Mouse (Mus musculus) kidney, adult 2 months (tissue): ENCODE data around the gene Olfr725. TPM values are rescaled to one million over a fixed set of nuclear protein-coding genes. Genes with fewer than 3 reads are reported as not detected.

Experiments
- DNase-seq: peaks from one replicate; pipeline ENCODE4 v3.0.0; 2021
- H3K27ac ChIP-seq: fragments of 200-500 bp; 2 replicates; pipeline ENCODE4 v1.5.1; 2012; ENCODE audit warnings: low read depth, low read length, control low read depth, inconsistent platforms; ENCODE audit not compliant: insufficient read depth
- H3K27me3 ChIP-seq: fragments of 200-500 bp; replicated peaks from 2 replicates; pipeline ENCODE4 v1.6.1; 2012; ENCODE audit warnings: mild to moderate bottlenecking, moderate library complexity, low read length, inconsistent platforms; ENCODE audit not compliant: control insufficient read depth, insufficient read depth
- H3K36me3 ChIP-seq: fragments of 200-500 bp; 2 replicates; pipeline ENCODE4 v1.6.1; 2012; ENCODE audit warnings: mild to moderate bottlenecking, moderate library complexity, low read length, inconsistent platforms; ENCODE audit not compliant: control insufficient read depth, insufficient read depth
- H3K4me1 ChIP-seq: fragments of 200-500 bp; 2 replicates; pipeline ENCODE4 v1.6.1; 2011; ENCODE audit warnings: low read length; ENCODE audit not compliant: control insufficient read depth, insufficient read depth
- H3K4me3 ChIP-seq: fragments of 200-500 bp; 2 replicates; pipeline ENCODE4 v1.5.1; 2011; ENCODE audit warnings: mild to moderate bottlenecking, low read depth, low read length, control low read depth; ENCODE audit not compliant: insufficient read depth
- CTCF ChIP-seq: fragments of 200-500 bp; conservative IDR thresholded peaks from 2 replicates; pipeline ENCODE4 v1.5.1; 2011; ENCODE audit warnings: low read depth, mild to moderate bottlenecking, control low read depth, low read length, moderate library complexity, mixed read lengths; ENCODE audit not compliant: insufficient read depth, insufficient read length
- POLR2A ChIP-seq: fragments of 200-500 bp; IDR thresholded peaks from one replicate; pipeline ENCODE4 v1.6.1; 2011; ENCODE audit warnings: low read depth, low read length, control low read depth
- WGBS: fragments of 180-500 bp; shearing (Covaris S2); methylation state at CpG from one replicate; pipeline ENCODE4 v1.1.7; 2018; 5-methylcytosine and 5-hydroxymethylcytosine counted together
- polyA plus RNA-seq: library from polyadenylated mRNA; depleted of rRNA; stranded (reverse); fragments of >200 nt; gene quantifications from 2 replicates; pipeline ENCODE4 v1.2.3, GENCODE M21; 2012; rRNA removed

The Olfr725 gene
- polyA plus RNA-seq = not detected in 2 replicates

- Histone ChIP-seq H3K4me3 (no peak within 1 kb of the TSS), H3K36me3 (no peaks in the 10 kb centered on the region), H3K4me1 (no peaks in the 10 kb centered on the region), H3K27ac (no peak within 1 kb of the TSS), H3K27me3 (no peaks in the 10 kb centered on the region)
- TF ChIP-seq POLR2A (no peak), CTCF (no peak)
- no peak for DNase-seq
Observed at GRCm38 (mm10) chr14:50040275-50040674, at the start of gene Olfr725. Olfr725 (minus strand) TSS chr14:50040375.

GRCm38 (mm10) chr14:50062733-50063104 is 22.5 kb upstream of the Olfr725 start:
- DNase-seq = no peak
- no peak overlapping the region for H3K27ac ChIP-seq
- no peaks in the 10 kb centered on the region for H3K27me3 ChIP-seq
- TF ChIP-seq CTCF (no peak), POLR2A (no peak)
- H3K4me1 ChIP-seq = no peaks in the 10 kb centered on the region
- peak overlapping the region; percentile 91; the same call in 1 of the 2 replicates for H3K4me3 ChIP-seq
- 0% methylated on average over 4 of the region's 4 CpGs for WGBS
- H3K36me3 ChIP-seq = no peaks in the 10 kb centered on the region

DNA sequence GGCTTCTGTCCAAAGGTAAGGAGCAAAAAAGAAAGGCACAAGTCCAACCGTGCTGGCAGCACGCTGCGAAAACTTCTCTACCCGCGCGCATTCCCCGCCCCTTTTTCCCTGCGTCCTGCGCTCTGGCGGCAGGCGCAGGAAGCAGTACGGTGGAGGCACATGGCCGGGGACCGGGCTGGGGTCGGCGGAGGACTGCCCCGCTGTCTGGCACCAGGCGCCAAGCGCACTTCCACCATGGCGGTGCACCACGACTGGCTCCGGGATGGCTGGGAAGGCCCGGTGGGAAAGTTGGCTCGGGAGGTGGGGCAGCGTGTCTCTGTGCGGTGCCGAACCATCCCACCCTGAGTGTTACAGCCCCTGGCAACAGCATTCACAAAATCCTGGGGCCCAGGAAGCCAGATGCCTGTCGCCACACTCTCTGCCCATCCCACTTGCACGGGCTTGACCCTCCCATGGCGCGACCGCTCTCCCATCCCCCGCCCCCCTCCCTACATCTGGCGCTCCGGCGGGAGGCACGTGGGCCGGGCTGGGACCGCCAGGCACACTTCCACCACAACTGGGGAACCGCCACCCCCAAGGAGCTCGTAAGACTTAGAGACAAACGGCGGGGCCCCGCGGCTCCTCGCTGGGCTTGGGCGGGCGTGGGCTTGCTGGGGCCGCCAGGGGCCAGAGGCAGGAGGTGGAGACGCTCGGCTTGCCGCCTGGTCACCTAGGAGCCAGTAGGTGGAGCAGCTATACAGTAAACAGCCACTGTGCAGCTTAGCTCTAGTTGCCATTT is 22.0 kb upstream of the Olfr725 start:
- TF ChIP-seq CTCF = peak; percentile 55
- TF ChIP-seq POLR2A = no peak
- Histone ChIP-seq H3K36me3 (no peaks in the 10 kb centered on the region), H3K27me3 (no peaks in the 10 kb centered on the region), H3K4me3 (peak overlapping the region; percentile 91), H3K27ac (no peak overlapping the region), H3K4me1 (no peaks in the 10 kb centered on the region)
- DNase-seq = peak; percentile 81
- 4% methylated on average over 52 of the region's 52 CpGs for WGBS

DNA sequence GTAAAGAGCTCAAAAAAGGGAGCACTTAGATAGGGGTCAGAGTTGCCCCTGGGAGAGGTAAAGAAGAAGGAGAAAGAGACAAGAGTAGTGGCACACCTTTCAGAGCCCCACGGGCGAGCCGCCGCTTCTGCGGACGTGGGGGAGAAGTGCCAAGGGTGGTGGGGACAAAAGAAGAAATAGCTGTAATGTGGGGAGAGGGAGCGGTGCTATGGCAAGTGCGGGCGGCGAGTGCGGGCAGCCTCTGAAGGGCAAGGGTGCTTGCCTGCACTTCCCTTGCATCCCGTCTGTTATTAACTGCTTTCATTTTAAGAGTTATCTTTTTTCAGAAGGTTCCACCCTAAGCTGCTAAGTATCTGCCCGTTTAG is 21.4 kb upstream of the Olfr725 start:
- TF ChIP-seq POLR2A (no peak), CTCF (no peak)
- no peaks in the 10 kb centered on the region for H3K4me1 ChIP-seq
- H3K27me3 ChIP-seq = no peaks in the 10 kb centered on the region
- no peak for DNase-seq
- no peaks in the 10 kb centered on the region for H3K36me3 ChIP-seq
- no peak overlapping the region for H3K27ac ChIP-seq
- H3K4me3 ChIP-seq = peak overlapping the region; percentile 91
- WGBS = under 1% methylated on average over 13 of the region's 13 CpGs

DNA sequence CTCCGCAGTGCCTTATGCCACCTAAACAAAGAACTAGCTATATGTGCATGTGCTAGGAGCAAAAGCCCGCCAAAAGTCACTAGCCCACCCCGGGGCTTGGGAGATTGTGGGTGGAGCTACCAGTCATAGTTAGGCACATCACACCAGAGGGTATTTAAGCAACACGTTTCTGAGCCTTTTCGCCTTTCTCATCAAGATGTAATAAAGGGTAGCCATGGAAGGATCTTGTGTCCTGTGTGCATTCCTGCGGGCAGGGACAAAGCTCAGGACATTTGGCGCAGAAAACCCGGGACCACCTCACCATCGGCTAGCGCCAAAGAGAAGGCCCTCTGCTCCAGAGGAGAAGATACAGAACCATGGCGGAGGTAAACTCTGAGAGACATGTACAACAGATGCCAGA is 21.0 kb upstream of the Olfr725 start:
- WGBS = 15% methylated on average over 11 of the region's 11 CpGs
- DNase-seq = no peak
- Histone ChIP-seq H3K4me3 (no peak overlapping the region), H3K27me3 (no peaks in the 10 kb centered on the region), H3K4me1 (no peaks in the 10 kb centered on the region), H3K36me3 (no peaks in the 10 kb centered on the region), H3K27ac (no peak overlapping the region)
- TF ChIP-seq CTCF (no peak), POLR2A (no peak)

GRCm38 (mm10) chr14:50032041-50032440 is 8.1 kb downstream of the Olfr725 start:
- DNase-seq = no peak
- TF ChIP-seq POLR2A (no peak), CTCF (no peak)
- Histone ChIP-seq H3K27ac (no peak overlapping the region), H3K36me3 (no peaks in the 10 kb centered on the region), H3K4me3 (no peak overlapping the region), H3K27me3 (no peaks in the 10 kb centered on the region), H3K4me1 (no peaks in the 10 kb centered on the region)
- 89% methylated on average over 2 of the region's 2 CpGs for WGBS

GRCm38 (mm10) chr14:50031356-50031755 is 8.8 kb downstream of the Olfr725 start:
- no peak overlapping the region for H3K27ac ChIP-seq
- H3K4me3 ChIP-seq = no peak overlapping the region
- no peaks in the 10 kb centered on the region for H3K36me3 ChIP-seq
- H3K27me3 ChIP-seq = no peaks in the 10 kb centered on the region
- no peaks in the 10 kb centered on the region for H3K4me1 ChIP-seq
- no peak for TF ChIP-seq POLR2A
- 74% methylated on average over 4 of the region's 4 CpGs for WGBS
- DNase-seq = no peak

- WGBS = 75% methylated on average over 2 of the region's 2 CpGs
- Histone ChIP-seq H3K4me1 (no peaks in the 10 kb centered on the region), H3K27me3 (no peaks in the 10 kb centered on the region), H3K4me3 (no peak overlapping the region), H3K36me3 (no peaks in the 10 kb centered on the region), H3K27ac (no peak overlapping the region)
- TF ChIP-seq CTCF (no peak), POLR2A (no peak)
- no peak for DNase-seq
Observed at GRCm38 (mm10) chr14:50026371-50026770, 13.8 kb downstream of the Olfr725 start.

Other genes with a start within 250 kb of the Olfr725 start
- not detected in 2 replicates for gene Olfr722, start 138.4 kb downstream of the Olfr725 start, polyA plus RNA-seq
- not detected in 2 replicates for gene Olfr723, start 108.6 kb downstream of the Olfr725 start, polyA plus RNA-seq
- not detected in 2 replicates for gene Olfr724, start 77.1 kb downstream of the Olfr725 start, polyA plus RNA-seq
- not detected in 2 replicates for gene Olfr726, start 50.6 kb upstream of the Olfr725 start, polyA plus RNA-seq
- gene Olfr727, start 82.8 kb upstream of the Olfr725 start, polyA plus RNA-seq = not detected in 2 replicates
- gene Olfr728, start 102.3 kb upstream of the Olfr725 start, polyA plus RNA-seq = not detected in 2 replicates
- gene Olfr729, start 112.5 kb upstream of the Olfr725 start, polyA plus RNA-seq = not detected in 2 replicates
- not detected in 2 replicates for gene Olfr730, start 147.8 kb upstream of the Olfr725 start, polyA plus RNA-seq
- not detected in 2 replicates for gene Olfr731, start 201.5 kb upstream of the Olfr725 start, polyA plus RNA-seq
- not detected in 2 replicates for gene Olfr732, start 243.8 kb upstream of the Olfr725 start, polyA plus RNA-seq